Mouse (Mus musculus) heart, embryonic 15.5 days (tissue): Measurements from ENCODE around the gene Btrc. TPM values are rescaled to one million over a fixed set of nuclear protein-coding genes. Genes with fewer than 3 reads are reported as not detected.

Experiments
- ATAC-seq: fragments of 200-750 bp; cut with Nextera tagmentation; replicated peaks from 2 replicates; pipeline ENCODE4 v1.8.0; 2017; ENCODE audit warnings: low read depth, moderate TSS enrichment; ENCODE audit not compliant: insufficient number of reproducible peaks, insufficient read depth, low FRiP score
- H3K27ac ChIP-seq: fragments of 300-500 bp; sonication (generic); 2 replicates; pipeline ENCODE4 v1.5.1; 2015; ENCODE audit warnings: mild to moderate bottlenecking, inconsistent platforms
- H3K27me3 ChIP-seq: fragments of 300-500 bp; sonication (generic); 2 replicates; pipeline ENCODE4 v1.6.1; 2015; ENCODE audit warnings: inconsistent platforms
- H3K36me3 ChIP-seq: fragments of 300-500 bp; sonication (generic); 2 replicates; pipeline ENCODE4 v1.6.1; 2015; ENCODE audit warnings: mild to moderate bottlenecking, inconsistent platforms
- H3K4me1 ChIP-seq: fragments of 300-500 bp; sonication (generic); replicated peaks from 2 replicates; pipeline ENCODE4 v1.6.1; 2015; ENCODE audit warnings: inconsistent platforms
- H3K4me2 ChIP-seq: fragments of 300-500 bp; sonication (generic); 2 replicates; pipeline ENCODE4 v1.6.1; 2015; ENCODE audit warnings: inconsistent platforms, mild to moderate bottlenecking, moderate library complexity
- H3K4me3 ChIP-seq: fragments of 300-500 bp; sonication (generic); 2 replicates; pipeline ENCODE4 v1.5.1; 2015; ENCODE audit warnings: mild to moderate bottlenecking, inconsistent platforms
- H3K9ac ChIP-seq: fragments of 300-500 bp; sonication (generic); 2 replicates; pipeline ENCODE4 v1.6.1; 2015; ENCODE audit warnings: mild to moderate bottlenecking, inconsistent platforms
- H3K9me3 ChIP-seq: fragments of 300-500 bp; sonication (generic); replicated peaks from 2 replicates; pipeline ENCODE4 v1.6.1; 2016; ENCODE audit warnings: inconsistent platforms
- WGBS: fragments of 180-500 bp; shearing (Covaris S2); methylation state at CpG from one replicate; pipeline ENCODE4 v1.1.7; 2015; ENCODE audit warnings: mixed read lengths; 5-methylcytosine and 5-hydroxymethylcytosine counted together
- polyA plus RNA-seq: library from polyadenylated mRNA; unstranded; fragments of >200 nt; fragmentation: Nextera tagmentation; extraction: Ambion mirVana; gene quantifications from 2 replicates; pipeline ENCODE4 v1.2.1, GENCODE M21; 2015

Gene Btrc
- polyA plus RNA-seq, 1 experiment from 2014 or later: 26.7 TPM

- no peak overlapping the region for H3K4me3 ChIP-seq
- no peaks in the 10 kb centered on the region for H3K27me3 ChIP-seq
- H3K9me3 ChIP-seq: no peaks in the 10 kb centered on the region
- no peak overlapping the region for H3K27ac ChIP-seq
- 66% methylated on average over 24 of the region's 24 CpGs for WGBS
- ATAC-seq: no peak
- H3K36me3 ChIP-seq: no peaks in the 10 kb centered on the region
- H3K4me2 ChIP-seq: no peak overlapping the region
- H3K9ac ChIP-seq: no peak overlapping the region
- H3K4me1 ChIP-seq: peaks cover 11% of the 10 kb centered on the region
These were observed 112.5 kb downstream of the Btrc start for GRCm38 (mm10) chr19:45475928-45476553.

DNA sequence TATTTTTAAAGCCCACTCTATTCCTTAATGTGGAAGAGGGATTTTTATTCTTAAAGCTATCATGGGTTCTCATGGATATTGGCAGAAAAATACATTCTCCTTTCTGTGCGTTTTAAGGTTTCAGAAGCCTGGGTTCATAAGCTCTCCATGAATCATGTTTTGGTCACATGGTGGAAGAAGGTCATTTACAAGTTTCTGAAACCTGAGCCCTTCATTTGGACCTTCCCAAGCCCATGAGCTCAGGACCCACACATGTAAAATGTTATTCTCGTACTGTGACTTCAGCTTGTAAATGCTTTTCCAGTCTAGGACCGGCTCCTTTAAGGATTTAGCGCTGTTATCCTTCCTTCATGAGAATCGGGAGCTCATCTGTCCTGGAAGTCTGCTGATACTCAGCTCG is 116.0 kb downstream of the Btrc start:
- Histone ChIP-seq H3K27ac (no peak overlapping the region), H3K9ac (no peak overlapping the region), H3K27me3 (no peaks in the 10 kb centered on the region), H3K4me1 (peaks cover 5% of the 10 kb centered on the region), H3K4me3 (no peak overlapping the region), H3K36me3 (no peaks in the 10 kb centered on the region), H3K4me2 (no peak overlapping the region), H3K9me3 (no peaks in the 10 kb centered on the region)
- no peak for ATAC-seq
- WGBS: 83% methylated on average over 6 of the region's 6 CpGs

GRCm38 (mm10) chr19:45480490-45480889 is 117.0 kb downstream of the Btrc start:
- no peak overlapping the region for H3K9ac ChIP-seq
- H3K4me1 ChIP-seq: peaks cover 5% of the 10 kb centered on the region; the same call in 1 of the 2 replicates
- H3K9me3 ChIP-seq: no peaks in the 10 kb centered on the region
- no peaks in the 10 kb centered on the region for H3K36me3 ChIP-seq
- H3K27me3 ChIP-seq: no peaks in the 10 kb centered on the region
- no peak overlapping the region for H3K4me2 ChIP-seq
- WGBS: 82% methylated on average over 2 of the region's 2 CpGs
- no peak for ATAC-seq
- no peak overlapping the region for H3K4me3 ChIP-seq
- H3K27ac ChIP-seq: no peak overlapping the region

GRCm38 (mm10) chr19:45480951-45481350 is 117.4 kb downstream of the Btrc start:
- peaks cover under 1% of the 10 kb centered on the region; the same call in 1 of the 2 replicates for H3K4me1 ChIP-seq
- H3K9me3 ChIP-seq: no peaks in the 10 kb centered on the region
- H3K27me3 ChIP-seq: no peaks in the 10 kb centered on the region
- H3K36me3 ChIP-seq: no peaks in the 10 kb centered on the region
- ATAC-seq: no peak
- 80% methylated on average over 4 of the region's 4 CpGs for WGBS
- no peak overlapping the region for H3K27ac ChIP-seq
- no peak overlapping the region for H3K4me3 ChIP-seq
- no peak overlapping the region for H3K4me2 ChIP-seq
- H3K9ac ChIP-seq: no peak overlapping the region

GRCm38 (mm10) chr19:45483470-45483869 is 119.9 kb downstream of the Btrc start:
- no peak for ATAC-seq
- no peaks in the 10 kb centered on the region for H3K36me3 ChIP-seq
- H3K9ac ChIP-seq: no peak overlapping the region
- H3K4me2 ChIP-seq: no peak overlapping the region
- no peaks in the 10 kb centered on the region for H3K9me3 ChIP-seq
- peaks cover 5% of the 10 kb centered on the region; the same call in 1 of the 2 replicates for H3K4me1 ChIP-seq
- H3K27me3 ChIP-seq: no peaks in the 10 kb centered on the region
- H3K27ac ChIP-seq: no peak overlapping the region
- H3K4me3 ChIP-seq: no peak overlapping the region
- WGBS: 81% methylated on average over 2 of the region's 2 CpGs

DNA sequence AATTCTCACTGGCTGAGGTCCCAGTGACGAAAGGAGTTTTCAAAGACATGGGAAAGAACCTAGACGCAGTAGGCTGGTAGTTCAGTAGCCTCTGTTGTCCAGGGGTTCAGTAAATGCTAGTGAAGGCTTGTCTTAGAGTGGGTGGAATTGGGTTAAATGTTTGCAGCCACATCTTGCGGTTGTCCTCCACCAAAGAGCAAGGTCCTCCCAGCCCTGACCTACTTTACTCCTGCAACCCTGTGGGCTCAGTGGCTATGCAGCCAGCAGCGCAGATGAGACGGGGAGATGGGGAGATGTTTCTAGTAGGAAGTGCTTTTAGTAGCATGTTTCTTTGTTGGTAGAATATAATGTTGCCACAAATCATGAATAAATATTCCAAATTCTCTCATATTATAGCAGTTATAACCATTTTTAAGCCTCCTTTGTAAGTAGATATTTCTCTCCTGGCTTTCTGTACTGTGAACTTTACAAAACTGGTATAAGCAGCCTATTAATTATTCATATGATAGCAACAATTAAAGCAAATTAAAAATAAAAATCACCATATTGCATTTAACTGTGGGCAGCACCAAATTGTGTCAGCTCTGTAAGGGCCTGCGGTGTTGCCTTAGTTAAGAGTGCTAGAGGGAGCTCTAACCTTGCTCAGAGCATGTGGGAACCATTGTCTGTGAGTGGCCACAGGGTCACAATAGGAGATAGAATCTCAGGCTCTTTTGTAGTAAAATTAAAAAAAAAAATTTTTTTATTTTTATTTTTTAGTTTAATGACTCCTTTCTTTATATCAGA is 122.9 kb downstream of the Btrc start:
- Histone ChIP-seq H3K4me3 (no peak overlapping the region), H3K27ac (no peak overlapping the region), H3K9ac (no peak overlapping the region), H3K36me3 (no peaks in the 10 kb centered on the region), H3K4me2 (no peak overlapping the region), H3K9me3 (no peaks in the 10 kb centered on the region), H3K27me3 (no peaks in the 10 kb centered on the region), H3K4me1 (peaks cover 5% of the 10 kb centered on the region; the same call in 1 of the 2 replicates)
- no peak for ATAC-seq
- 77% methylated on average over 6 of the region's 6 CpGs for WGBS

- no peaks in the 10 kb centered on the region for H3K9me3 ChIP-seq
- H3K4me2 ChIP-seq: no peak overlapping the region
- H3K9ac ChIP-seq: no peak overlapping the region
- no peaks in the 10 kb centered on the region for H3K27me3 ChIP-seq
- H3K4me3 ChIP-seq: no peak overlapping the region
- H3K36me3 ChIP-seq: no peaks in the 10 kb centered on the region
- no peak overlapping the region for H3K27ac ChIP-seq
- 62% methylated on average over 3 of the region's 3 CpGs for WGBS
- no peak for ATAC-seq
- peaks cover 5% of the 10 kb centered on the region; the same call in 1 of the 2 replicates for H3K4me1 ChIP-seq
These were observed 123.5 kb downstream of the Btrc start for GRCm38 (mm10) chr19:45486992-45487387.

GRCm38 (mm10) chr19:45489961-45490360 is 126.4 kb downstream of the Btrc start:
- Histone ChIP-seq H3K4me1 (peaks cover 5% of the 10 kb centered on the region; the same call in 1 of the 2 replicates), H3K27me3 (no peaks in the 10 kb centered on the region), H3K9ac (no peak overlapping the region), H3K4me3 (no peak overlapping the region), H3K36me3 (no peaks in the 10 kb centered on the region), H3K9me3 (no peaks in the 10 kb centered on the region), H3K27ac (no peak overlapping the region), H3K4me2 (no peak overlapping the region)
- WGBS: 59% methylated on average over 6 of the region's 6 CpGs
- ATAC-seq: no peak

GRCm38 (mm10) chr19:45491246-45491645 is 127.7 kb downstream of the Btrc start:
- H3K4me3 ChIP-seq: no peak overlapping the region
- no peaks in the 10 kb centered on the region for H3K36me3 ChIP-seq
- no peak overlapping the region for H3K27ac ChIP-seq
- ATAC-seq: no peak
- H3K9ac ChIP-seq: no peak overlapping the region
- H3K4me1 ChIP-seq: peaks cover 3% of the 10 kb centered on the region; the same call in 1 of the 2 replicates
- no peaks in the 10 kb centered on the region for H3K27me3 ChIP-seq
- H3K4me2 ChIP-seq: no peak overlapping the region
- no peaks in the 10 kb centered on the region for H3K9me3 ChIP-seq
- WGBS: 71% methylated on average over 7 of the region's 7 CpGs

GRCm38 (mm10) chr19:45494121-45494775 is 130.7 kb downstream of the Btrc start:
- Histone ChIP-seq H3K27me3 (no peaks in the 10 kb centered on the region), H3K4me2 (no peak overlapping the region), H3K4me3 (no peak overlapping the region), H3K36me3 (no peaks in the 10 kb centered on the region), H3K27ac (no peak overlapping the region), H3K9ac (no peak overlapping the region), H3K4me1 (no peaks in the 10 kb centered on the region), H3K9me3 (no peaks in the 10 kb centered on the region)
- WGBS: 86% methylated on average over 10 of the region's 10 CpGs
- ATAC-seq: no peak

DNA sequence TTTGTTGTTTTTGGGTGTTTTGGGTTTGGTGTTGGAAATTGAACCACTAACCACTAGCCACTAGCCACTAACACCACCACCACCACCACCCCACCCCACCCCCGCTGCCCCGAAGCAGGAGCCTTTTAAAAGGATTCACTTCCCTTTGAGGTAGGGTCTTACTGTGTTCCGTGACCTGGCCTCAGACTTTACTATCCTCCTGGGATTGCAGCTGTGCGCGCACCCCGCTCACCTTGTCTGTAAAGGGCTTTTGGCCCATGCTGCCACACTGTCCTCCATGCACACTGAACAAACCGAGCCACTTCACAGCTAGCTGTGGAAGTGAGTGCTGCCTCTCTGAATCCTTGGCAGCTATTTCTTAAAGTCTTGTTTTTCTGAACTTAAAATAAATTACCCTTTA is 141.9 kb downstream of the Btrc start:
- no peak overlapping the region for H3K27ac ChIP-seq
- no peak for ATAC-seq
- H3K9me3 ChIP-seq: no peaks in the 10 kb centered on the region
- H3K36me3 ChIP-seq: peaks cover 4% of the 10 kb centered on the region; the same call in 1 of the 2 replicates
- H3K4me3 ChIP-seq: no peak overlapping the region
- H3K4me2 ChIP-seq: no peak overlapping the region
- H3K9ac ChIP-seq: no peak overlapping the region
- H3K4me1 ChIP-seq: peaks cover 15% of the 10 kb centered on the region
- WGBS: 85% methylated on average over 7 of the region's 7 CpGs
- no peaks in the 10 kb centered on the region for H3K27me3 ChIP-seq
